Mouse (Mus musculus): ENCODE results near the gene Nfkb1. TPM values are rescaled to one million over a fixed set of nuclear protein-coding genes. Genes with fewer than 3 reads are reported as not detected.

Nfkb1 gene
- total RNA-seq, 2 experiments from 2014 or later = 23.0 to 23.2 TPM

- DNase-seq (ENCODE audit: low spot score in 2 of 2) = no peak
These were observed 136.2 kb downstream of the Nfkb1 start for GRCm38 (mm10) chr3:135555192-135555591.

GRCm38 (mm10) chr3:135552874-135553273 lies 138.5 kb downstream of the Nfkb1 start:
- DNase-seq (ENCODE audit: low spot score in 2 of 2) = no peak

- no peak for DNase-seq (ENCODE audit: low spot score in 2 of 2)
These were observed 144.0 kb downstream of the Nfkb1 start for GRCm38 (mm10) chr3:135547298-135547697.

- no peak for DNase-seq (ENCODE audit: low spot score in 2 of 2)
These were observed 145.0 kb downstream of the Nfkb1 start for GRCm38 (mm10) chr3:135546212-135546923.

Other genes with a start within 250 kb of the Nfkb1 start
- 10 to 100 TPM in 1 of 2 experiments, 1 to 10 TPM in 1; 6.4 to 11.1 TPM for gene Manba, start 205.9 kb downstream of the Nfkb1 start, total RNA-seq (2021)
- gene Slc39a8, start 133.7 kb upstream of the Nfkb1 start, total RNA-seq (2021) = 1 to 10 TPM; 5.9 to 6.2 TPM